Comparison of ENCODE assay signal across 9 mouse cellular contexts in genomic region chr17:48095718-48096121, GRCm38 (mm10). TPM values are rescaled to one million over a fixed set of nuclear protein-coding genes. Genes with fewer than 3 reads are reported as not detected.
DNase-seq lines count a peak whose midpoint lies in the region; ATAC-seq lines count a peak whose summit lies in the region.
"Had no signal": no experiment of that assay in that cellular context is flagged by ENCODE, and none has a peak within 500 bp of the region (broad histone marks: within the 10 kb centered on the region; RNA-seq: fewer than 3 reads in every experiment).

No protein-coding gene starts in this region.

- WGBS in kidney, embryonic 14.5 days = under 1% methylated on average over 26 of the region's 26 CpGs
- WGBS in hindbrain, embryonic 13.5 days = under 1% methylated on average over 26 of the region's 26 CpGs

- H3K36me3 ChIP-seq in kidney, embryonic 14.5 days (ENCODE audit: control insufficient read depth, insufficient read depth, low read length) = no peaks in the 10 kb centered on the region
- no peaks in the 10 kb centered on the region for H3K36me3 ChIP-seq in hindbrain, embryonic 13.5 days

- no peak for DNase-seq in kidney, postnatal 36 days
- peak; percentile 82 for DNase-seq in embryo, embryonic 11 days
- DNase-seq in naive thymus-derived CD4-positive, alpha-beta T cell, adult 2 months (ENCODE audit: low read depth) = peak; percentile 16
- no peak for DNase-seq in gastrocnemius, postnatal 4 days (ENCODE audit: low spot score in 2 of 2)
- DNase-seq in right cerebral cortex, adult 2 months (ENCODE audit: low spot score in 2 of 2) = no peak
- no peak for DNase-seq in layer of hippocampus, adult 9-11 months

- no peak overlapping the region for H3K9ac ChIP-seq in kidney, embryonic 14.5 days (ENCODE audit: low read depth, low read length)
- no peak overlapping the region for H3K9ac ChIP-seq in hindbrain, embryonic 13.5 days

- peak overlapping the region; percentile 32; the same call in 1 of the 2 replicates for H3K4me2 ChIP-seq in kidney, embryonic 14.5 days (replicated peaks; ENCODE audit: low read depth, low read length)
- peak overlapping the region; percentile 31 for H3K4me2 ChIP-seq in hindbrain, embryonic 13.5 days

- H3K9me3 ChIP-seq in kidney, embryonic 14.5 days (ENCODE audit: control insufficient read depth, low read length) = no peaks in the 10 kb centered on the region
- H3K9me3 ChIP-seq in hindbrain, embryonic 13.5 days = 0 out of 2 replicates have a peak, but pooled peaks cover 3% of the 10 kb centered on the region

- H3K4me1 ChIP-seq in kidney, embryonic 14.5 days (ENCODE audit: control insufficient read depth, insufficient read depth, low read length) = peaks cover 46% of the 10 kb centered on the region
- peaks cover 47% of the 10 kb centered on the region for H3K4me1 ChIP-seq in hindbrain, embryonic 13.5 days (replicated peaks)

- peaks cover 39% of the 10 kb centered on the region for H3K27me3 ChIP-seq in kidney, embryonic 14.5 days (ENCODE audit: control insufficient read depth, insufficient read depth, low read length)
- H3K27me3 ChIP-seq in hindbrain, embryonic 13.5 days = peaks cover 81% of the 10 kb centered on the region

- no peak overlapping the region for H3K27ac ChIP-seq in kidney, embryonic 14.5 days (ENCODE audit: low read depth, low read length)
- no peak overlapping the region for H3K27ac ChIP-seq in hindbrain, embryonic 13.5 days

- peak overlapping the region; percentile 6; the same call in 1 of the 2 replicates for H3K4me3 ChIP-seq in kidney, embryonic 14.5 days (ENCODE audit: low read length)
- peak overlapping the region; percentile 14; the same call in 1 of the 2 replicates for H3K4me3 ChIP-seq in hindbrain, embryonic 13.5 days
- H3K4me3 ChIP-seq: megakaryocyte, embryonic 14.5 days had no signal

- no peak for ATAC-seq in kidney, embryonic 14.5 days (ENCODE audit: low FRiP score, low TSS enrichment)
- ATAC-seq in hindbrain, embryonic 13.5 days (ENCODE audit: low FRiP score) = no peak

RNA-seq across cellular contexts. Expression of gene 1700067P10Rik, which starts 6.6 kb away (rescaled TPM):
- polyA plus RNA-seq in kidney, embryonic 14.5 days (2014; fragmentation: Nextera tagmentation; extraction: Ambion mirVana) = not detected in 2 replicates
- 0.21 TPM in 1 of 2 replicates, not detected in the other for polyA plus RNA-seq in hindbrain, embryonic 13.5 days (2015; fragmentation: Nextera tagmentation; extraction: Ambion mirVana)
- not detected for total RNA-seq in gastrocnemius, postnatal 4 days (2021)

RNA-seq across cellular contexts. Expression of gene 9830107B12Rik, which starts 50.3 kb away (rescaled TPM):
- polyA plus RNA-seq in kidney, embryonic 14.5 days (2014; fragmentation: Nextera tagmentation; extraction: Ambion mirVana) = not detected in 2 replicates
- polyA plus RNA-seq in hindbrain, embryonic 13.5 days (2015; fragmentation: Nextera tagmentation; extraction: Ambion mirVana) = not detected in 2 replicates
- under 1 TPM; 0.10 to 0.13 TPM for total RNA-seq in gastrocnemius, postnatal 4 days (2021)

RNA-seq across cellular contexts. Expression of gene 1700122O11Rik, which starts 57.6 kb away (rescaled TPM):
- not detected in 2 replicates for polyA plus RNA-seq in kidney, embryonic 14.5 days (2014; fragmentation: Nextera tagmentation; extraction: Ambion mirVana)
- not detected in 2 replicates for polyA plus RNA-seq in hindbrain, embryonic 13.5 days (2015; fragmentation: Nextera tagmentation; extraction: Ambion mirVana)
- total RNA-seq in gastrocnemius, postnatal 4 days (2021) = not detected

Comparison
In these comparisons a context has a peak if more than half of its experiments do, and no peak if none do; other contexts are left out.
1. DNase-seq: peak in embryo, embryonic 11 days (single experiment) and naive thymus-derived CD4-positive, alpha-beta T cell, adult 2 months (single experiment); none in kidney, postnatal 36 days (0 of 2), gastrocnemius, postnatal 4 days (0 of 2), right cerebral cortex, adult 2 months (0 of 2) and layer of hippocampus, adult 9-11 months (single experiment).